Mouse (Mus musculus) adipocyte (in vitro differentiated cells): ENCODE measurements around the gene Kcnd1.

Experiments used
- DNase-seq: peaks from one replicate; pipeline ENCODE4 v3.0.0-alpha.2; 2016; ENCODE audit warnings: low spot score

The Kcnd1 gene

DNA sequence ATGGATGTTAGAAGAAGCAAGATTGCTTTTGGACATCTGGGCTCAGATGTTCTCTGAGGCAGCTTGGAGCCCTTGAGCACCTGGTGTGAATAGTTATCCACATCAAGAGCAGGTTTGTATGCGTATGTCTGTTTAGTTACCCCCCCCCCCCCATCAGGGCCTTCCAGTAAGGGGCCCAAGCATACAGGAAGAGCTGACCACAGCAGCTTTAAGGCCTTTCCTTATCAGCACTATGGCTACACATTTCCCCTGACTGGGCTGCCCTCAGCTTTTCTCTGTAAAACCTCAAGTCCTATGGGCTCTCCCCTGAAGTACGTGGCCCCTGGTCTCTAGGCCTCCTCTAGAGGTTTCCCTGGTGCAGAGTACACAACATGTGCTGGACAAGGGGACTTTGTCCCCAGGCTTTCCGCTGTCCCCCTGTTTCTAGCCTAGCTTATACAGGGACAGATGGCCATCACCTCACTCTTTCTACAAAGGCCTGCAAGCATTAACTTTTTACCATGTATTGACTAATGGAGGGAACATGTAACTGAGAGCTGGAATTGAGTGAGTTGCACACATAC, 37.2 kb downstream of the Kcnd1 start:
- no peak for DNase-seq

DNA sequence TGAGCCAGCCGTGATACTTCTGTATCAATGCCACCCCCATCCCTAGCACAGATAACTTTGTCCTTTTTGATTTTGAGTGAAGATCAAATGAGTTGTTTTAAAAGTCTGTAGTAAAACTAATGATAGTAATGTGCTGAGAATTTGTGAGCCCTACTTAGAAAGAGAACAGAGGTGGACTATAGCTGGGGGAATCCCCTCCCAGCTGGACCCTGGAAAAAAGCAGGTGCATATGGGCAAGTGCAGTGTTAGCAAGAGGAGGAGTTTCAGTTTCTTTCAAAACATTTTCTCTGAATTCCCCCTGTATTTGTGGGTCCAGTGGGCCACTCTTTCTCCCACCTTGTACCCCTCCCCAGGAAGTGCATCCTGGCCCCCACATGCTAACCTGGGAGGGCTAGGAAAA, 41.1 kb downstream of the Kcnd1 start:
- DNase-seq = no peak

DNA sequence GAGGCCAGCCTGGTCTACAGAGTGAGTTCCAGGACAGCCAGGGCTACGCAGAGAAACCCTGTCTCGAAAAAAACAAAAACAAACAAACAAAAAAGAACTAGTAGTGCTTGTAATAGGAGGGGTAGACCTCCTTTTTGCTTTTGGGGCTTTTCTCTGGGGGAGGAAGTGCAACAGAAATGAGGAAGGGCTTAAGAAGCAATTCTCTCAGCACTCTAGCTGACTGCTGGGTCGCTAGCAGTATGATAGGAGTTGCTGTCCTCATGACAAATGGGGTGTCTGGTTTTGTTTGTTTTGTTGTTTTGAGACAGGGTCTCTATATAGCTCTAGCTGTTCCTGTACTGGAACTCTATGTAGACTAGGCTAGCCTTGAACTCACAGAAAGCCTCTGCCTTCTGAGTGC, 42.5 kb downstream of the Kcnd1 start:
- DNase-seq = no peak

DNA sequence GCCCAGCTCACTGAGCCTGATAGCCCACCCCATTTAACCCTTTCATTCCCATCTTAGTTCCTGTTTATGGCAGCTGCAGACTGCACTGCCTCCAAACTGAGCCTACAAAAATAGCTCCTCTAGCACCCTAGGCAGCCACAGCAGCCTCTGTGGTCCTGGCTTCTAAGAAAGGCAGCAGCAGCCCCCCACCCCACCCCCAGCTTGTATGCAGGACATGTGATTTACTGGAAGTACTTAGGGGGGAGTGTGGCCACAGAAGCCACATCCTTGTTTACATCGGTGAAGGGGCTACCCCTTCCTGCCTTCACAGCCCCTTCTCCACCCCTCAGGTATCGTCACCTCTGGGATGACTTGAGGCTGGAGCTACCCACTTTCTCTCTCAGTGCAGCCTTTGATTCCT, 43.3 kb downstream of the Kcnd1 start:
- no peak for DNase-seq

DNA sequence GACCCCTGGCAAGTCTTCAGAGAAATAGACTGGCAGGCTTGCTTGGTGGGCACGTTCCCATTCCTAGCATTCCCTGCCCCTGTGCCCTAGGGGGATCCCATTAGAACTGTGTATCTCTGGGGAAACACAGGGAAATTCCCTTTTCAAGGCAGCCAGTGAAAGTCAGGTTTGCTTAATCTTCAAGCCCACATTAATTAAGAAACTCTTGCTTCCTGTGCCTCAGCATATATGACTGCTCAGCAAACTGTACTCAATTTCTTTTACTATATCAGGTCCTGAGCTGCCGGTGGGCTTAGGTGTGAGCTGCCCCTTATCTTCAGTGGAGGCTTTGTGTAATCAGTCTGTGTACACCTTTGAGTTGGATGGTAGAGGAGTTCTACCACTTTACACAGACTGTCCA, 43.7 kb downstream of the Kcnd1 start:
- DNase-seq = no peak

DNA sequence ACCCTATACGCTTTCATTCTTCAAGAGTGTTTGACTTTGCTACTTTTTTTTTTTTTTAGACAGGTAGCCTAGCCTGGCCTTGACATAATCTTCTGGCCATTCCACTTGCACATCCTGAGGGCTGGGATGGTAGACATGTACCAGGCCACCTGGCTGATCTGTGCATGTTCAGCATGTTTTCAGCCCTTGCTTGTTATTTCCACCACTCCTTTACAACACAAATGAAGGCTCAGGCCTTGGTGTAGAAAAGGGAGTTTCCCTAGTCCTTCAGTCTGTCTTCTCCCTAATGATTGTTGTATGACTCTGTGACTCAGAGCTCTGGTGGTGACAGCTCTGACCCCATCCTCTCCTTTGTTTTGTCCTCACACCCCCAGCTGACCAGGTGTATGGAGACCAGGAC, 45.1 kb downstream of the Kcnd1 start:
- no peak for DNase-seq

- no peak for DNase-seq
Measured at GRCm38 (mm10) chrX:7868506-7868905, 46.4 kb downstream of the Kcnd1 start.

- DNase-seq = no peak
Measured at GRCm38 (mm10) chrX:7869826-7870225, 47.7 kb downstream of the Kcnd1 start.

- DNase-seq = no peak
Measured at GRCm38 (mm10) chrX:7878007-7878419, 55.9 kb downstream of the Kcnd1 start, which contains the start of gene Pim2. Pim2 (plus strand) TSS chrX:7878262.

- DNase-seq = no peak
Measured at GRCm38 (mm10) chrX:7878495-7878894, 56.4 kb downstream of the Kcnd1 start.

DNA sequence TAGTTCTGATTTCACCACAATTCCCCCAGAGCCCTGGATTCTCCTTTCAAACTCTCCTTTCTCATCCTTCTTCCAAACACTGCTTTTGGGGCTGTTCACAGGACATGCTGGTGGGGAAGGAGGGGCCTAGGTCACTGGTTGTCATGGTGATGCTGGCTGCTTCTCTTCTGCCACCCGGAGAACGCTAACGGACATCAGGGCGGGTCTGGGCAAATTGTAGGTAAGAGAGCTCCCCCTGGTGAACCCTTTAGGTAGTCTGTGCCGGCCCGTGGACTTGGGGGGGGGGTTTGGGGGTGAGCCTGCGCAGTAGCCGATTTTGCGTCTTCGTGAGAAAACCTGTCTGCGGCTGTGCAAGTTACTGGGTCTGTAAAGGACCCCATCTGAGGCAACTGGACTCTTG, 57.7 kb downstream of the Kcnd1 start:
- no peak for DNase-seq

GRCm38 (mm10) chrX:7883841-7884567, 61.9 kb downstream of the Kcnd1 start, which contains the start of gene Slc35a2:
Slc35a2 (plus strand) TSS chrX:7884028.
- DNase-seq = peak; percentile 96
